Mouse (Mus musculus) MEL (cell line): Measurements from ENCODE around the gene Srgap1. TPM values are rescaled to one million over a fixed set of nuclear protein-coding genes. Genes with fewer than 3 reads are reported as not detected.

Experiments
- DNase-seq: peaks from one replicate; pipeline ENCODE4 v3.0.0; 2011; ENCODE audit warnings: low read depth, low spot score
- H3K27ac ChIP-seq: 2 replicates; pipeline ENCODE4 v1.5.1; 2012; ENCODE audit warnings: low read depth, mild to moderate bottlenecking, control low read depth, low read length, moderate library complexity; ENCODE audit not compliant: control insufficient read depth
- H3K27me3 ChIP-seq, 2 experiments: fragments of 150-350 bp in 1 of 2; sonication (generic) in 1 of 2; 2 replicates each; pipeline ENCODE4 v1.6.1; 2012; ENCODE audit warnings: low read length in 2 of 2, mild to moderate bottlenecking in 2 of 2, improper control_type of control experiment in 1 of 2, moderate library complexity in 1 of 2; ENCODE audit not compliant: insufficient read depth in 2 of 2, control insufficient read depth in 1 of 2
- H3K36me3 ChIP-seq, 2 experiments: 2 replicates each; pipeline ENCODE4 v1.6.1; 2012 to 2014; ENCODE audit warnings: low read length in 2 of 2, improper control_type of control experiment in 1 of 2, inconsistent platforms in 1 of 2, mild to moderate bottlenecking in 1 of 2; ENCODE audit not compliant: insufficient read depth in 2 of 2, control insufficient read depth in 1 of 2
- H3K4me1 ChIP-seq, 2 experiments: fragments of 150-350 bp in 1 of 2; sonication (generic) in 1 of 2; 2 replicates each; pipeline ENCODE4 v1.6.1; 2012; ENCODE audit warnings: low read length in 2 of 2, improper control_type of control experiment in 1 of 2, mild to moderate bottlenecking in 1 of 2; ENCODE audit not compliant: insufficient read depth in 2 of 2, control insufficient read depth in 1 of 2
- H3K4me3 ChIP-seq, 2 experiments: fragments of 150-350 bp in 1 of 2; sonication (generic) in 1 of 2; 2 replicates each; pipeline ENCODE4 v1.5.1; 2012; ENCODE audit warnings: low read depth in 2 of 2, low read length in 2 of 2, mild to moderate bottlenecking in 2 of 2, moderate library complexity in 2 of 2, control low read depth in 1 of 2, improper control_type of control experiment in 1 of 2; ENCODE audit not compliant: control insufficient read depth in 1 of 2, insufficient read depth in 1 of 2
- H3K79me2 ChIP-seq: 2 replicates; pipeline ENCODE4 v1.6.1; 2012; ENCODE audit warnings: mild to moderate bottlenecking, low read length, moderate library complexity; ENCODE audit not compliant: control insufficient read depth, poor library complexity, insufficient read depth
- H3K9ac ChIP-seq: 2 replicates; pipeline ENCODE4 v1.6.1; 2012; ENCODE audit warnings: low read depth, mild to moderate bottlenecking, control low read depth, low read length, moderate library complexity; ENCODE audit not compliant: control insufficient read depth, poor library complexity, severe bottlenecking
- H3K9me3 ChIP-seq: fragments of 150-350 bp; sonication (generic); replicated peaks from 2 replicates; pipeline ENCODE4 v1.6.1; 2012; ENCODE audit warnings: mild to moderate bottlenecking, low read length, improper control_type of control experiment, moderate library complexity; ENCODE audit not compliant: insufficient read depth
- E2F4 ChIP-seq: IDR thresholded peaks from 2 replicates; pipeline ENCODE4 v1.6.1; 2011; ENCODE audit warnings: low read depth, low read length, improper control_type of control experiment, borderline replicate concordance
- EP300 ChIP-seq, 2 experiments: IDR thresholded peaks; 2 replicates each; pipeline ENCODE4 v1.6.1; 2011; ENCODE audit warnings: improper control_type of control experiment in 2 of 2, low read length in 2 of 2, low read depth in 1 of 2, mild to moderate bottlenecking in 1 of 2
- GATA1 ChIP-seq: IDR thresholded peaks from 2 replicates; pipeline ENCODE4 v1.6.1; 2011; ENCODE audit warnings: low read depth, low read length, improper control_type of control experiment
- HCFC1 ChIP-seq: IDR thresholded peaks from 2 replicates; pipeline ENCODE4 v1.6.1; 2012; ENCODE audit warnings: low read depth, mild to moderate bottlenecking, inconsistent platforms, low read length, improper control_type of control experiment, moderate library complexity
- JUND ChIP-seq: IDR thresholded peaks from 2 replicates; pipeline ENCODE4 v1.6.1; 2011; ENCODE audit warnings: low read depth, mild to moderate bottlenecking, improper control_type of control experiment, low read length
- KAT2A ChIP-seq: conservative IDR thresholded peaks from 2 replicates; pipeline ENCODE4 v1.6.1; 2012; ENCODE audit warnings: low read depth, low read length, improper control_type of control experiment, inconsistent platforms
- MAFK ChIP-seq: IDR thresholded peaks from 2 replicates; pipeline ENCODE4 v1.6.1; 2011; ENCODE audit warnings: low read depth, mild to moderate bottlenecking, low read length, improper control_type of control experiment, borderline replicate concordance
- MAX ChIP-seq: IDR thresholded peaks from 2 replicates; pipeline ENCODE4 v1.6.1; 2011; ENCODE audit warnings: low read length, improper control_type of control experiment
- MAZ ChIP-seq: IDR thresholded peaks from 2 replicates; pipeline ENCODE4 v1.6.1; 2012; ENCODE audit warnings: low read depth, mild to moderate bottlenecking, inconsistent platforms, low read length, improper control_type of control experiment
- MYB ChIP-seq: IDR thresholded peaks from 2 replicates; pipeline ENCODE4 v1.6.1; 2011; ENCODE audit warnings: mild to moderate bottlenecking, low read depth, low read length, improper control_type of control experiment
- MYC ChIP-seq: IDR thresholded peaks from 2 replicates; pipeline ENCODE4 v1.6.1; 2011; ENCODE audit warnings: low read depth, mild to moderate bottlenecking, low read length, improper control_type of control experiment, moderate library complexity
- NRF1 ChIP-seq: IDR thresholded peaks from 2 replicates; pipeline ENCODE4 v1.6.1; 2014; ENCODE audit warnings: low read depth, mild to moderate bottlenecking, inconsistent platforms, low read length, improper control_type of control experiment, moderate library complexity; ENCODE audit not compliant: poor library complexity, insufficient read depth, severe bottlenecking
- POLR2AphosphoS2 ChIP-seq: IDR thresholded peaks from 2 replicates; pipeline ENCODE4 v1.6.1; 2011; ENCODE audit warnings: low read length, improper control_type of control experiment
- SIN3A ChIP-seq: IDR thresholded peaks from 2 replicates; pipeline ENCODE4 v1.6.1; 2012; ENCODE audit warnings: low read length, improper control_type of control experiment, inconsistent platforms
- SMC3 ChIP-seq: IDR thresholded peaks from 2 replicates; pipeline ENCODE4 v1.6.1; 2011; ENCODE audit warnings: low read depth, low read length, improper control_type of control experiment
- TCF12 ChIP-seq: IDR thresholded peaks from 2 replicates; pipeline ENCODE4 v1.6.1; 2014; ENCODE audit warnings: low read depth, mild to moderate bottlenecking, inconsistent platforms, low read length, improper control_type of control experiment, moderate library complexity
- ZKSCAN1 ChIP-seq: IDR thresholded peaks from 2 replicates; pipeline ENCODE4 v1.6.1; 2012; ENCODE audit warnings: low read depth, mild to moderate bottlenecking, inconsistent platforms, low read length, improper control_type of control experiment, moderate library complexity
- ZMIZ1 ChIP-seq: IDR thresholded peaks from 2 replicates; pipeline ENCODE4 v1.6.1; 2012; ENCODE audit warnings: low read depth, mild to moderate bottlenecking, inconsistent platforms, low read length, improper control_type of control experiment, moderate library complexity
- polyA plus RNA-seq, 2 experiments: library from polyadenylated mRNA; stranded (reverse) in 1 of 2; unstranded in 1 of 2; fragments of >175 nt in 1 of 2; fragments of >200 nt in 1 of 2; gene quantifications; 2 replicates each; pipeline versions ENCODE4 v1.2.1 to v1.2.4; 2012; ENCODE audit warnings: low replicate concordance in 2 of 2, low read depth in 1 of 2; ENCODE audit not compliant: insufficient read length in 2 of 2, insufficient read depth in 1 of 2, missing spikeins in 1 of 2
- total RNA-seq: library from RNA; depleted of rRNA; stranded (reverse); fragments of 300-350 nt; gene quantifications from 2 replicates; pipeline ENCODE4 v1.2.3, GENCODE M21; 2012

The Srgap1 gene
- total and polyA plus RNA-seq, 3 experiments = not detected

DNA sequence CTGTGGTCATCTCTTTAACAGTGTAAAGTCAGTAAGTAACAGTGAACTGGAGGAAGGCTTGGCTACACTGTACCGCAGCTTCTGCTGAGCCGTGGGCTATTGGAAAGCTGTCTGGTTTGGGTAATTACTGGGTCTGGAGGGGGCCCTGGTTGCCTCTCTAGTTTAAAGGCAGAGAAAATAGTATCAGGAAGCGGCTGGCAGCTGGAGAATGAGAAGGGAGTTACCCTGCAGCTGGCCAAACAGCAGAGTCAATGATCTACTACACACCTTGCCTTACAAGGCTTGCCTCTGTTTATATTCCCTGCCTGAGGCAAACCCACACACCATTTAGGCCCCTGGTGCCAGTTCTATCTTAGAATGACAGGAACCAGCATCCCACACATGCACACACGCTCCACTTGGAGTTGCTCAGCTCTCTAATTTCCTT, 174.0 kb downstream of the Srgap1 start:
- H3K27me3 ChIP-seq = no peaks in the 10 kb centered on the region; a peak in 1 of 4 replicates
- H3K9me3 ChIP-seq = no peaks in the 10 kb centered on the region

DNA sequence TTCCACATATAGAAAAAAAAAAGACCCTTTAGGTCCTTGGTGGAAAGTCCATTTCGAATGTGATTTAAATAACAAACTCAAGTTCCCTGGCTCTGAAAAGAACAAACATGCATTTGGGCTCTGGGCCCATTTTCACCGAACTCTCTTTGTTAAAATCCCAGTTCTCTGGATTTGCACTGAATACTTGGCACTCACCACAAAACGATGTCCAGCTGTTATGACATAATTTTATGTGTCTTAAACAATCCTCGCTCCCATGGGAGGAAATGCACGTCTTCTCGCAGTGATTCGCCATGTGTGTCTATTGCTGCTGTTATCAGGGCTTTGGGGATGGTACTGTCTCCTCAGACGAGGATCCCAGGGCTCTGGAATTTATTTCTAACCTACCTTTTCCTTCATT, 177.2 kb downstream of the Srgap1 start:
- no peak overlapping the region for H3K4me3 ChIP-seq
- no peak overlapping the region for H3K9ac ChIP-seq
- TF ChIP-seq GATA1 (no peak), JUND (no peak), E2F4 (no peak), NRF1 (no peak), POLR2AphosphoS2 (no peak), TCF12 (no peak), MAX (no peak), MAZ (no peak), EP300 (IDR thresholded peaks at IDR 0.05; ENCODE audit: low read depth in 1 of 2, low read length in 2 of 2) (no peak), HCFC1 (no peak)
- no peak for DNase-seq
- no peaks in the 10 kb centered on the region for H3K79me2 ChIP-seq
- H3K4me1 ChIP-seq = no peaks in the 10 kb centered on the region
- H3K9me3 ChIP-seq = no peaks in the 10 kb centered on the region
- no peak overlapping the region for H3K27ac ChIP-seq
- no peaks in the 10 kb centered on the region; a peak in 1 of 4 replicates for H3K27me3 ChIP-seq
- no peaks in the 10 kb centered on the region for H3K36me3 ChIP-seq

More for the DNA sequence above, 174.0 kb downstream of the Srgap1 start:
- H3K9ac ChIP-seq = no peak overlapping the region
- H3K36me3 ChIP-seq = no peaks in the 10 kb centered on the region
- H3K4me1 ChIP-seq = no peaks in the 10 kb centered on the region
- TF ChIP-seq ZMIZ1 = no peak
- TF ChIP-seq HCFC1 = no peak
- no peak for TF ChIP-seq MAFK
- no peak for TF ChIP-seq KAT2A
- TF ChIP-seq ZKSCAN1 = no peak
- TF ChIP-seq MYC = no peak
- no peak for TF ChIP-seq MYB
- no peak for TF ChIP-seq SIN3A
- TF ChIP-seq SMC3 = no peak
- no peaks in the 10 kb centered on the region for H3K79me2 ChIP-seq
- H3K4me3 ChIP-seq = no peak overlapping the region
- DNase-seq = no peak
- H3K27ac ChIP-seq = no peak overlapping the region
